Mouse (Mus musculus) adrenal gland, adult (tissue): Measurements from ENCODE around the gene Uggt2.

ENCODE experiments used
- DNase-seq, 2 experiments: peaks; one replicate each; pipeline ENCODE4 v3.0.0; 2022 to 2023; ENCODE audit warnings: low spot score in 1 of 2; ENCODE audit not compliant: inconsistent age in 2 of 2

Uggt2 gene

GRCm38 (mm10) chr14:119098851-119099569 lies at the start of gene Uggt2:
Gene Uggt2 (minus strand): TSS chr14:119099430.
- DNase-seq = peak; percentile 90 to 96

DNA sequence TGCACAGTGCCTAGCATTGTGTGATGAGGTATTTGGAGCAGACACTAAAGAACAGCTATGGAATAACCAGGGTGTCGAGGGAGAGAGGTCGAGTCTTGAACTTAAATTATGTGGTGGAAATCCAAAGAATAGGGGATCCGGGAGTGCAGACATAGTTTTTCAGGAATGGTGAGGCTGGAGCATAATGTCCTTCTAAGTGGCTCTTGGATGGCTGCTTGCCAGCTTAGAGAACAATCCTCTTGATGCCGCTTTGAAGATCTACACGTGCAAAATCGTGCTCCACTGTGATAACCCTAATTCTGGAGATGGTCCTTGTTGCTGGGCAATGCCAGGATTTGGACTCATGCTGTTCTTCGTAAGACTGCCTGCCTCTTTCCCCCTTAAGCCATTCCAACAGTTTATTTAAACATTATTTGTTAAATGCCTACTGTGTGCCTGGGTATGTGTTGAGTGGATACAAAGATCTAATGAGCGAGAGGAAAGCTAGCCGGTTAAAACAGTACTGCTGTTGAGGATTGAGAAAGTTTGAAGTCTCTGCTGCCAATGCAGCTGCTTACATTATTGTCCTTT lies 40.2 kb upstream of the Uggt2 start:
- peak in 1 of 2 experiments; percentile 29 for DNase-seq

GRCm38 (mm10) chr14:119138786-119139100 lies 39.5 kb upstream of the Uggt2 start:
- DNase-seq = peak; percentile 9 to 59

DNA sequence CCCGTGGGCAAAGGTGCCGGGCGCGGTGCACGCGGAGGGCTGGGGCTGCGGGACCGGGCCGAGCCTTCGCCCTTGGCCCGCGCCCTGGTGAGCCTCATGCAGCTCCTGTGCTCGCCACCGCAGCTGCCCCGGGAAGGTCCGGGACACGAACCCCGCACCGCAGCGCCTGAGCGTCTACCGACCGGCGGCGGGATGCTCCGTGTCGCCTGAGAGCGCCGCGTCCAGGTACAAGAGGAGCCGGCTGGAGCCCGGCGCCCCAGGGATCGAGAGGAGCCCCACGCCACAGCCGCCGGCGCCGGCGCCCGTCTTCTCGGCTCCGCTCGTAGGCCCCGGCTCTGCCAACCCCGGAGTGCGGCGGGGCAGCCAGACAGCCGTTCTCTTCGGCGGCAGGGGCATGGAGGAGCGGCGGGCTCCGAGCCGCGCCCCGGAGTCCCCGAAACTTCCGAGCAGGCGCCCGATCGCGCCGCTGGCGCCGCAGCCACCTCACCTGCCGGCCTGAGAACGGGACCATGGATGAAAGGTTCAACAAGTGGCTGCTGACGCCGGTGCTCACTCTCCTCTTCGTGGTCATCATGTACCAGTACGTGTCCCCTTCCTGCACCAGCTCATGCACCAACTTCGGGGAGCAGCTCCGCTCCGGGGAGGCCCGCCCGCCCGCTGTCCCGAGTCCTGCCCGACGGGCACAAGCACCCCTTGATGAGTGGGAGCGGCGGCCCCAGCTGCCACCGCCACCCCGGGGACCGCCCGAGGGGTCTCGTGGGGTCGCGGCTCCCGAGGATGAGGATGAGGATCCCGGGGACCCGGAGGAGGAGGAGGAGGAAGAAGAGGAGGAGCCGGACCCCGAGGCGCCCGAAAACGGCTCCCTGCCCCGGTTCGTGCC lies 38.9 kb upstream of the Uggt2 start, which contains the start of gene Hs6st3:
Hs6st3 (plus strand) TSS at position 436 of the 880 bp plus-strand sequence.
- peak; percentile 13 to 66 for DNase-seq

GRCm38 (mm10) chr14:119137512-119137905 lies 38.3 kb upstream of the Uggt2 start:
- peak; percentile 66 to 88 for DNase-seq

GRCm38 (mm10) chr14:119127330-119127729 lies 28.1 kb upstream of the Uggt2 start:
- no peak for DNase-seq

DNA sequence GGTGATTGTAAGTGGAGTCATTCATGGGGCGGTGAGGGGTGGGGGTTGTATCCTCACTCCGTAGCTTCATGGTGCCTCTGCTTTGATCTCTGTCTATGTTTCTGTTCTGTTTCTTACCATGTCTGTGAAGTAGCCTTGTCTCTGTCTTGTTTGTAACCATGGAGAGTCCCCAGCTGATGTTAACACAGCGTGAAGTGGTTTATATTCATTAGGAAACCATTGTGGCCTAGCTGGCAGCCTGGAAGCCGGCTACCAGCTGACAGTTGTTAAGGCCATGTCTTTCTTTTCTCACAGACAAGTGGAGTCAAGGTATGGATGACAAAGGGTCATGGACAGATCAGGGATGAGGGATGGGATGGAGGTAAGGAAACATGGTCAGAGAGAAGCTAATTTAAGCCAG lies 26.6 kb upstream of the Uggt2 start:
- no peak for DNase-seq

- DNase-seq = peak in 1 of 2 experiments; percentile 34
These were observed 24.8 kb upstream of the Uggt2 start for GRCm38 (mm10) chr14:119124061-119124460.

- DNase-seq = peak in 1 of 2 experiments; percentile 36
These were observed 24.4 kb upstream of the Uggt2 start for GRCm38 (mm10) chr14:119123582-119123981.

DNA sequence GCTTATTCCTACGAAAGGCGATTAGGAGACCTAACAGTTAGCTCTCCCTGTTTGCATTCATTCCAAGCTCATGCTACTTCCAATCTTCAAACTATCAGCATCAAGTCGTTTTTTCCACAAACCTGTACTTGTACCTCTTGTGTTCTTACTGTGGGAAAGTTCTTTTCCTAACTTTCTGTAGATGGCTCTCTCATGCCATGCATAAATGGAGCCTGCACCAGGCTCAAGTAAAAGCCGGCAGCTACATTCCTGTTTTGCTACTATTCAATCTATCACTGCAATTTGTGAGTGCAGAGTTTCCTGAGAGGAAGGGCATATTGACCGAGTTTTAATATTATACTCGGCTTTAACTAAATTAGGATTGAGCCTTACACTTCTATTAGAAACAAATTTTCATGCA lies 13.3 kb upstream of the Uggt2 start:
- no peak for DNase-seq

DNA sequence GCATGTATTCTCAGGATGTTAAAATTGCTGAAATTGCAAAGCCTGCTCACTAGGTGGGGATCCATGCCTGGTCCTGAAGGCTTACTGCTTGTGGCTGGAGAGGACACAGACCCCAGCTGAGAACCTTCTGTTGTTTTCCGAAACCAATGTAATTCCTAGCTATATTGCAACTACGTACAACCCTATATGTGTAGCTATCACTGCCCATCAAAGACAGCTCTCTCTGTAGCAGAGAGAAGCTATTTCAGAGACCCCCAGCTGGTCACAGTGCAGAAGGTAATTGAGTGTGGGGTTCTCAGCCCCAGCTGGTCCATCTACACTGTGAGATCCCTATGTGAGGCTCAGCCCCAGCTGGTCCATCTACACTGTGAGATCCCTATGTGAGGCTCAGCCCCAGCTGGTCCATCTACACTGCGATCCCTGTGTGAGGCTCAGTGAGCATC lies 10.6 kb upstream of the Uggt2 start:
- DNase-seq = no peak

DNA sequence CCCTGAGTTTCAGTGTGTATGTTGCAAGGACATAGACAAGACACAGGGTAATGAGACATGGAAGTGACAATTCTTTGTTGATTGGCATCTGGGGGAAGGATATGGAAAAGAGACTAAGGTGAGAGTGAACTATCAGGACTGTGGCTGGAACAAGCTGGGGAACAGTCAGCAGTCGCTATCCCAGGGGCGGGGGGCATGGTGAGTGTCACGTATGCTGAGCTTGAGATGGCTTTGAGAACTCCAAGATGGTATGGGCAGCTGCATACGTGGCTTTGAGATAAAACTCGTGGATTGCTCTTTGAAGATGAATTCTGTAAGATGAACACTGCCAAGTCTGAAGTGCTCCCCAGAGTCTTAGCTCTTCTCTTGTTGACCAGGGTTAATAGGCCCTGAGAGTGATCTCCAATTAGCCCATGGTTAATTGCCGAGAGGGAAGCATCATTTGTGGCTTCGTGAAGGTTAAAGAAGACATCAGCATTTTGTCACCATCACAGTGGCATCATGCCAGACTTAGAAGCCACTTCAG lies 9.6 kb upstream of the Uggt2 start:
- DNase-seq = no peak

- DNase-seq = no peak
These were observed 8.4 kb upstream of the Uggt2 start for GRCm38 (mm10) chr14:119107591-119107990.

DNA sequence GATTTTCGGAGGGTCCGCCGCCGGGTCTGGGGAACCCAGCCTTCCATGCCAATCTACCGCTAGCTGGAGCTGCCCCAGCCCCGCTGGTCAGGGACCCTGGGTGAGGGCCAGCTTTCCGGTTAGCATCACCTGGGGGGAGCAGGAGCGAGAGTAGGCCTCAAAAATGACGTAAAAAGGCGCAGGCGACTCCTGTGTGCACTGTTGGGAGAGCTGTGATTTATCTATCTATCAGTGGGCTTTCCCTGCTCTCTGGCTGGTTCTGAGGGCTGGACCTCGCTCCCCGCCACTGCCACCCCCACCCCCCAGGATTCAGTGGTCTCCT lies 301 bp upstream of the Uggt2 start:
- no peak for DNase-seq

DNA sequence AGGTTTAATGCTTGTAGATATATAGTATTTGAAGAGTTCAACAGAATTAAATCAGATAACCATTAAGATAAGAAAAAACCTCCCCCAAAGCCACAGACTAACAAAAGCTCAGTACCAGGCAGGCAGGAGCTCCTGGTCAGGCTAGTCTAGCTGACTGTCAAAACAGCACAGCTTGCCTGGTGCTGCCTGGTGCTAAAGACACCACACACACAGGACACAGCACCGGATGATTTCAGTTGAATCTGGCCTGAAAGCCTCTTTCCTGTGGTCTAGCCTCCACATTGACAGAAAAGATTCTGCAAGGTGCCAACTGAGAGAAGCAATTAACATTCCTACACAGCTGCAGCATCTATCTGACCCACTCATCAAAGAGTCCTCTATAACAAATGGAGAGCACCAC lies 37.4 kb downstream of the Uggt2 start:
- no peak for DNase-seq

GRCm38 (mm10) chr14:119060682-119061081 lies 38.5 kb downstream of the Uggt2 start:
- DNase-seq = no peak

- no peak for DNase-seq
These were observed 42.2 kb downstream of the Uggt2 start for GRCm38 (mm10) chr14:119057014-119057413.

- DNase-seq = no peak
These were observed 46.3 kb downstream of the Uggt2 start for GRCm38 (mm10) chr14:119052969-119053368.

DNA sequence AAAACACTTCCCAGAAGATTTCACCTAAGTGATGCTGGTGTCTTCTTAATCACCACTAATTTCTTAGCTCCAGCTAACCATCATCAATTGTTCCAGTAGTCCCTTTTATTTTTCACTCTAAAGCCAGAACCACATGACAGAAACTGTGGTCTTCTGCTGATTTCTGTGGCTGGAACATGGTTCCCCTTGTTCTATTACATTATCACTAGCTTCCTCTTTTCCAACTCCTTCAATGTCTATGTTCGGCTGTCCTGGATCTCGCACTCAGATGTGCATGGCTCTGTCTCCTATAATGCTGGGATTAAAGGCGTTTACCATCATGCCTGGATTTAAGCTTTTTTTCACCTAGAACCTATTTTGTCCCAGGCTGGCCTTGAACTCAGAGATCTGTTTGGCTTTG lies 46.9 kb downstream of the Uggt2 start:
- no peak for DNase-seq

- DNase-seq = no peak
These were observed 55.5 kb downstream of the Uggt2 start for GRCm38 (mm10) chr14:119043765-119044164.

DNA sequence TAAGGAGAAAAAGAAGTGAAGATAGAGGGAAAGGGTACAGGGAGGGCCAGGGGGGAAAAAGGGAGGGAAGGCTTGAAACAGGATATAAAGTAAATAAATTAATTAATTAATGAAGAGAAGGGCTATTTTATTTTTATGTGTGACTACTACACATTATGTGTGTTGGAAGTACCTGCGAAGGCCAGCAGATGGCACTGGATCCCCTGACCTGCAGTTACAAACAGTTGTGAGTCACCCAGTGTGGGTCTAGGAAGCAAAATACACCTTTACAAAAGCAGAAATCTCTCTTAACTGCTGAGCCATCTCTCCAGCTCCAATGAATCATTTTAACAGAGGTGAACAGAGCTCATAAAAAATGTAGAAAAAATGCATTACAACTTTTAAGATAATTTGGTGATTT lies 59.0 kb downstream of the Uggt2 start:
- peak; percentile 13 to 76 for DNase-seq

DNA sequence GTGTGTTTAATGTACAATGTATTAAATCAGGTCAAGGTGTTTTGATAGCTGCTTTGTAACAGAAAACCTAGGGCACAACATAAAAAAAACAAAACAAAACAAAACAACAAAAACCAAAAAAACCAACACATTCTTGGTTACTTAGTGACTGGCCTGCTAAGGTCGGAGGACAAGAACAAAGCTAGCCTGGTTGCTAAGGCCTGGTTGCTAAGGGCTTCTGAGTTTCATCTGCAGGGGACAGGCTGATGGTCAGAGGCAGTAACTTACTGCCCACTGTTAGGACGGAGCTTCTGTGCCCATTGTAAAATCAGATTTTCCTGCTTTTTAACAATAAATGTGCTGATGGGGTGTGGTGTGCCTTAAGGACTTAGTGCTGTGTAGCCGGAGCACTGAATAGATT lies 61.5 kb downstream of the Uggt2 start:
- DNase-seq = no peak
